Mouse (Mus musculus) cerebellum, adult 18-20 months (tissue): ENCODE measurements around the gene Axin2.
A peak's percentile ranks its signal among the peaks of the same experiment; 100 is the strongest.

Experiments
- DNase-seq, 2 experiments: peaks; one replicate each; pipeline ENCODE4 v3.0.0; 2021

Gene Axin2

GRCm38 (mm10) chr11:108980530-108980929, 60.4 kb downstream of the Axin2 start:
- DNase-seq = peak; percentile 10 to 36

- DNase-seq = no peak
These were observed 60.9 kb downstream of the Axin2 start for GRCm38 (mm10) chr11:108981012-108981411.

- DNase-seq = no peak
These were observed 63.4 kb downstream of the Axin2 start for GRCm38 (mm10) chr11:108983409-108984064.

GRCm38 (mm10) chr11:108984711-108985419, 64.7 kb downstream of the Axin2 start:
- DNase-seq = no peak

GRCm38 (mm10) chr11:108985836-108986235, 65.7 kb downstream of the Axin2 start:
- DNase-seq = no peak

GRCm38 (mm10) chr11:108987226-108987625, 67.1 kb downstream of the Axin2 start:
- DNase-seq = no peak

GRCm38 (mm10) chr11:108987705-108988104, 67.6 kb downstream of the Axin2 start:
- DNase-seq = no peak

- no peak for DNase-seq
These were observed 68.1 kb downstream of the Axin2 start for GRCm38 (mm10) chr11:108988258-108988657.

GRCm38 (mm10) chr11:108989940-108990339, 69.8 kb downstream of the Axin2 start:
- DNase-seq = no peak

- no peak for DNase-seq
These were observed 73.3 kb downstream of the Axin2 start for GRCm38 (mm10) chr11:108993414-108993813.

GRCm38 (mm10) chr11:108995196-108995989, 75.2 kb downstream of the Axin2 start:
- DNase-seq = no peak

- no peak for DNase-seq
These were observed 75.9 kb downstream of the Axin2 start for GRCm38 (mm10) chr11:108995990-108996533.

GRCm38 (mm10) chr11:108997816-108998215, 77.7 kb downstream of the Axin2 start:
- DNase-seq = no peak
